ENCODE assay signal across 13 mouse cellular contexts in genomic region chr1:190761786-190762185, GRCm38 (mm10).
DNase-seq lines count a peak whose midpoint lies in the region; ATAC-seq and TF ChIP-seq lines count a peak whose summit lies in the region.
"Had no signal": no experiment of that assay in that cellular context is flagged by ENCODE, and none has a peak within 500 bp of the region (broad histone marks: within the 10 kb centered on the region; RNA-seq: fewer than 3 reads in every experiment).

No protein-coding gene starts in this region.

- H3K4me2 ChIP-seq in liver, embryonic 14.5 days (ENCODE audit: low read depth): no peak overlapping the region
- no peak overlapping the region for H3K4me2 ChIP-seq in hindbrain, embryonic 14.5 days (replicated peaks)
- H3K4me2 ChIP-seq: limb, embryonic 13.5 days had no signal

- 0 out of 2 replicates have a peak, but pooled peaks have one; percentile 16 for TF ChIP-seq CTCF in liver, embryonic 14.5 days (IDR thresholded peaks at IDR 0.05; ENCODE audit: low read depth)

- no peaks in the 10 kb centered on the region for H3K27me3 ChIP-seq in liver, embryonic 14.5 days (ENCODE audit: control insufficient read depth, insufficient read depth, low read length)
- H3K27me3 ChIP-seq in hindbrain, embryonic 14.5 days (ENCODE audit: control insufficient read depth, insufficient read depth, low read length): no peaks in the 10 kb centered on the region
- H3K27me3 ChIP-seq: limb, embryonic 13.5 days had no signal

- H3K9ac ChIP-seq in liver, embryonic 14.5 days (replicated peaks): no peak overlapping the region
- no peak overlapping the region for H3K9ac ChIP-seq in hindbrain, embryonic 14.5 days
- H3K9ac ChIP-seq: limb, embryonic 13.5 days had no signal

- H3K36me3 ChIP-seq in liver, embryonic 14.5 days (replicated peaks; ENCODE audit: control insufficient read depth, insufficient read depth, low read depth): no peaks in the 10 kb centered on the region
- no peaks in the 10 kb centered on the region for H3K36me3 ChIP-seq in hindbrain, embryonic 14.5 days (replicated peaks; ENCODE audit: control insufficient read depth, insufficient read depth)
- H3K36me3 ChIP-seq: limb, embryonic 13.5 days had no signal

- no peak for DNase-seq in frontal cortex, postnatal 10 days (ENCODE audit: low spot score in 2 of 2)
- no peak for DNase-seq in liver, embryonic 14.5 days (ENCODE audit: low read depth in 3 of 3, low spot score in 3 of 3)
- no peak for DNase-seq in liver
- peak; percentile 10 for DNase-seq in NIH3T3 (ENCODE audit: low read depth)
- DNase-seq in hindbrain, embryonic 14.5 days (ENCODE audit: low spot score): peak; percentile 55
- DNase-seq in kidney, postnatal 10 days: no peak
- no peak for DNase-seq in thymus, postnatal 36 days
- DNase-seq: adrenal gland, adult 8-10 months; kidney, adult 8-10 months; right cerebral cortex, postnatal 4 days; thymus, postnatal 14 days had no signal

- no peak for TF ChIP-seq EP300 in liver, embryonic 14.5 days (IDR thresholded peaks at IDR 0.05; ENCODE audit: low read depth)

- H3K4me3 ChIP-seq in liver, embryonic 14.5 days (ENCODE audit: insufficient read depth in 1 of 2, low read depth in 2 of 2, low read length in 2 of 2): no peak overlapping the region
- H3K4me3 ChIP-seq in hindbrain, embryonic 14.5 days (replicated peaks; ENCODE audit: low read length): no peak overlapping the region
- H3K4me3 ChIP-seq: limb, embryonic 13.5 days had no signal

- ATAC-seq in frontal cortex, adult (ENCODE audit: low TSS enrichment): peak; percentile 60; the same call in 1 of the 2 replicates
- ATAC-seq in liver, embryonic 14.5 days (ENCODE audit: insufficient read depth): no peak
- no peak for ATAC-seq in hindbrain, embryonic 14.5 days (ENCODE audit: low FRiP score)

- no peak overlapping the region for H3K27ac ChIP-seq in liver, embryonic 14.5 days
- no peak overlapping the region for H3K27ac ChIP-seq in hindbrain, embryonic 14.5 days
- H3K27ac ChIP-seq: limb, embryonic 13.5 days had no signal

- no peaks in the 10 kb centered on the region for H3K4me1 ChIP-seq in liver, embryonic 14.5 days (replicated peaks; ENCODE audit: control insufficient read depth in 2 of 2, insufficient read depth in 2 of 2, low read length in 1 of 2)
- H3K4me1 ChIP-seq in hindbrain, embryonic 14.5 days (replicated peaks; ENCODE audit: control insufficient read depth, insufficient read depth, low read length): no peaks in the 10 kb centered on the region

- H3K9me3 ChIP-seq in liver, embryonic 14.5 days (ENCODE audit: control insufficient read depth, low read length): no peaks in the 10 kb centered on the region
- H3K9me3 ChIP-seq in hindbrain, embryonic 14.5 days (ENCODE audit: control insufficient read depth, low read length): 0 out of 2 replicates have a peak, but pooled peaks cover 5% of the 10 kb centered on the region

- WGBS in liver, embryonic 14.5 days (ENCODE audit: insufficient replicate concordance): 23% methylated on average over 5 of the region's 5 CpGs
- WGBS in hindbrain, embryonic 14.5 days: 44% methylated on average over 5 of the region's 5 CpGs

Comparison
In these comparisons a context has a peak if more than half of its experiments do, and no peak if none do; other contexts are left out.
1. DNase-seq: peak in NIH3T3 (single experiment) and hindbrain, embryonic 14.5 days (single experiment); none in frontal cortex, postnatal 10 days (0 of 2), liver, embryonic 14.5 days (0 of 3), liver (single experiment), kidney, postnatal 10 days (single experiment) and thymus, postnatal 36 days (0 of 2).